Mouse (Mus musculus) mouse embryonic stem cell (cell line): ENCODE results near the gene Wdr82.

ENCODE experiments used
- in situ Hi-C, 2 experiments: fragments of 300-500 bp; cut with MboI; formaldehyde crosslinking; loops; 1 replicate in 1 of 2; 3 replicates in 1 of 2; pipeline ENCODE4 v1.14.3; 2019 to 2020; ENCODE audit warnings: low sequenced_read_pairs in 2 of 2, low pct_unique_long_range_greater_than_20kb in 1 of 2, mixed read lengths in 1 of 2; ENCODE audit not compliant: unreplicated experiment in 1 of 2

The Wdr82 gene

GRCm38 (mm10) chr9:106236156-106236817 is 65.6 kb downstream of the Wdr82 start:
- in situ Hi-C loops: no loop called here

GRCm38 (mm10) chr9:106236818-106237211 is 66.1 kb downstream of the Wdr82 start:
- in situ Hi-C loops: no loop called here

- in situ Hi-C loops: no loop called here
Observed at GRCm38 (mm10) chr9:106237401-106237800, 66.7 kb downstream of the Wdr82 start.

- in situ Hi-C loops: no loop called here
Observed at GRCm38 (mm10) chr9:106237878-106238277, 67.2 kb downstream of the Wdr82 start.
